Mouse (Mus musculus): ENCODE data around the gene Krtap27-1. TPM values are rescaled to one million over a fixed set of nuclear protein-coding genes. Genes with fewer than 3 reads are reported as not detected.

Krtap27-1 gene
- polyA plus RNA-seq, 1 experiment = not detected

GRCm38 (mm10) chr16:88696256-88696655, 24.8 kb upstream of the Krtap27-1 start:
- H3K27me3 ChIP-seq (ENCODE audit: control insufficient read depth, insufficient read depth, low read length) = no peaks in the 10 kb centered on the region
- WGBS = 78% methylated on average over 4 of the region's 4 CpGs
- H3K4me1 ChIP-seq (ENCODE audit: control insufficient read depth, insufficient read depth, insufficient read length) = no peaks in the 10 kb centered on the region; the same call in 1 of the 2 replicates
- no peaks in the 10 kb centered on the region for H3K36me3 ChIP-seq (ENCODE audit: control insufficient read depth, insufficient read depth, low read length)
- H3K27ac ChIP-seq (ENCODE audit: insufficient read depth, low read length) = no peak overlapping the region
- no peak for DNase-seq (ENCODE audit: low read depth in 1 of 2, low spot score in 2 of 2)
- TF ChIP-seq CTCF (IDR thresholded peaks at IDR 0.05; ENCODE audit: extremely low read depth, insufficient read depth, insufficient read length, insufficient replicate concordance) (no peak), POLR2A (IDR thresholded peaks at IDR 0.05; ENCODE audit: low read depth, low read length) (no peak)
- H3K4me3 ChIP-seq (ENCODE audit: extremely low read depth, insufficient read depth, insufficient read length) = no peak overlapping the region

- Histone ChIP-seq H3K27ac (ENCODE audit: insufficient read depth, low read length) (no peak overlapping the region), H3K27me3 (ENCODE audit: control insufficient read depth, insufficient read depth, low read length) (no peaks in the 10 kb centered on the region), H3K4me1 (ENCODE audit: control insufficient read depth, insufficient read depth, insufficient read length) (no peaks in the 10 kb centered on the region), H3K4me3 (ENCODE audit: extremely low read depth, insufficient read depth, insufficient read length) (no peak overlapping the region), H3K36me3 (ENCODE audit: control insufficient read depth, insufficient read depth, low read length) (no peaks in the 10 kb centered on the region)
- TF ChIP-seq POLR2A (IDR thresholded peaks at IDR 0.05; ENCODE audit: low read depth, low read length) (no peak), CTCF (IDR thresholded peaks at IDR 0.05; ENCODE audit: extremely low read depth, insufficient read depth, insufficient read length, insufficient replicate concordance) (no peak)
- 73% methylated on average over 2 of the region's 2 CpGs for WGBS
- no peak for DNase-seq (ENCODE audit: low read depth in 1 of 2, low spot score in 2 of 2)
Observed at GRCm38 (mm10) chr16:88681282-88681681, 9.8 kb upstream of the Krtap27-1 start.

GRCm38 (mm10) chr16:88679099-88679498, 7.6 kb upstream of the Krtap27-1 start:
- no peak for TF ChIP-seq POLR2A (IDR thresholded peaks at IDR 0.05; ENCODE audit: low read depth, low read length)
- TF ChIP-seq CTCF (IDR thresholded peaks at IDR 0.05; ENCODE audit: extremely low read depth, insufficient read depth, insufficient read length, insufficient replicate concordance) = no peak
- WGBS = 83% methylated on average over 6 of the region's 6 CpGs

GRCm38 (mm10) chr16:88657426-88657825, 14.0 kb downstream of the Krtap27-1 start:
- no peaks in the 10 kb centered on the region for H3K4me1 ChIP-seq (ENCODE audit: control insufficient read depth, insufficient read depth, insufficient read length)
- DNase-seq (ENCODE audit: low read depth in 1 of 2, low spot score in 2 of 2) = no peak
- H3K36me3 ChIP-seq (ENCODE audit: control insufficient read depth, insufficient read depth, low read length) = no peaks in the 10 kb centered on the region
- H3K27ac ChIP-seq (ENCODE audit: insufficient read depth, low read length) = no peak overlapping the region
- H3K27me3 ChIP-seq (ENCODE audit: control insufficient read depth, insufficient read depth, low read length) = no peaks in the 10 kb centered on the region
- H3K4me3 ChIP-seq (ENCODE audit: extremely low read depth, insufficient read depth, insufficient read length) = no peak overlapping the region
- 37% methylated on average over 1 of the region's 1 CpGs for WGBS
- no peak for TF ChIP-seq POLR2A (IDR thresholded peaks at IDR 0.05; ENCODE audit: low read depth, low read length)
- TF ChIP-seq CTCF (IDR thresholded peaks at IDR 0.05; ENCODE audit: extremely low read depth, insufficient read depth, insufficient read length, insufficient replicate concordance) = no peak

More at GRCm38 (mm10) chr16:88679099-88679498, 7.6 kb upstream of the Krtap27-1 start:
- no peak overlapping the region for H3K27ac ChIP-seq (ENCODE audit: insufficient read depth, low read length)
- no peaks in the 10 kb centered on the region for H3K36me3 ChIP-seq (ENCODE audit: control insufficient read depth, insufficient read depth, low read length)
- H3K4me3 ChIP-seq (ENCODE audit: extremely low read depth, insufficient read depth, insufficient read length) = no peak overlapping the region
- H3K4me1 ChIP-seq (ENCODE audit: control insufficient read depth, insufficient read depth, insufficient read length) = no peaks in the 10 kb centered on the region
- DNase-seq (ENCODE audit: low read depth in 1 of 2, low spot score in 2 of 2) = no peak
- H3K27me3 ChIP-seq (ENCODE audit: control insufficient read depth, insufficient read depth, low read length) = no peaks in the 10 kb centered on the region

GRCm38 (mm10) chr16:88651952-88652351, 19.5 kb downstream of the Krtap27-1 start:
- Histone ChIP-seq H3K36me3 (ENCODE audit: control insufficient read depth, insufficient read depth, low read length) (no peaks in the 10 kb centered on the region), H3K27ac (ENCODE audit: insufficient read depth, low read length) (no peak overlapping the region), H3K4me3 (ENCODE audit: extremely low read depth, insufficient read depth, insufficient read length) (no peak overlapping the region), H3K4me1 (ENCODE audit: control insufficient read depth, insufficient read depth, insufficient read length) (no peaks in the 10 kb centered on the region), H3K27me3 (ENCODE audit: control insufficient read depth, insufficient read depth, low read length) (no peaks in the 10 kb centered on the region)
- 52% methylated on average over 2 of the region's 2 CpGs for WGBS
- TF ChIP-seq CTCF (IDR thresholded peaks at IDR 0.05; ENCODE audit: extremely low read depth, insufficient read depth, insufficient read length, insufficient replicate concordance) (no peak), POLR2A (IDR thresholded peaks at IDR 0.05; ENCODE audit: low read depth, low read length) (no peak)
- DNase-seq (ENCODE audit: low read depth in 1 of 2, low spot score in 2 of 2) = no peak

- DNase-seq (ENCODE audit: low read depth in 1 of 2, low spot score in 2 of 2) = no peak
- WGBS = 74% methylated on average over 1 of the region's 1 CpGs
- Histone ChIP-seq H3K27me3 (ENCODE audit: control insufficient read depth, insufficient read depth, low read length) (no peaks in the 10 kb centered on the region), H3K4me1 (ENCODE audit: control insufficient read depth, insufficient read depth, insufficient read length) (no peaks in the 10 kb centered on the region), H3K4me3 (ENCODE audit: extremely low read depth, insufficient read depth, insufficient read length) (no peak overlapping the region), H3K27ac (ENCODE audit: insufficient read depth, low read length) (no peak overlapping the region), H3K36me3 (ENCODE audit: control insufficient read depth, insufficient read depth, low read length) (no peaks in the 10 kb centered on the region)
- TF ChIP-seq POLR2A (IDR thresholded peaks at IDR 0.05; ENCODE audit: low read depth, low read length) = no peak
- TF ChIP-seq CTCF (IDR thresholded peaks at IDR 0.05; ENCODE audit: extremely low read depth, insufficient read depth, insufficient read length, insufficient replicate concordance) = no peak
Observed at GRCm38 (mm10) chr16:88651082-88651481, 20.4 kb downstream of the Krtap27-1 start.

GRCm38 (mm10) chr16:88647358-88647846, 24.1 kb downstream of the Krtap27-1 start, which contains the start of gene Krtap26-1:
Gene Krtap26-1, minus strand, starts transcription at chr16:88647796.
- no peak for TF ChIP-seq POLR2A (IDR thresholded peaks at IDR 0.05; ENCODE audit: low read depth, low read length)
- TF ChIP-seq CTCF (IDR thresholded peaks at IDR 0.05; ENCODE audit: extremely low read depth, insufficient read depth, insufficient read length, insufficient replicate concordance) = no peak
- H3K4me1 ChIP-seq (ENCODE audit: control insufficient read depth, insufficient read depth, insufficient read length) = no peaks in the 10 kb centered on the region
- DNase-seq (ENCODE audit: low read depth in 1 of 2, low spot score in 2 of 2) = no peak
- no peaks in the 10 kb centered on the region for H3K36me3 ChIP-seq (ENCODE audit: control insufficient read depth, insufficient read depth, low read length)
- H3K27me3 ChIP-seq (ENCODE audit: control insufficient read depth, insufficient read depth, low read length) = no peaks in the 10 kb centered on the region
- 89% methylated on average over 10 of the region's 10 CpGs for WGBS
- H3K4me3 ChIP-seq (ENCODE audit: extremely low read depth, insufficient read depth, insufficient read length) = no peak within 1 kb of the TSS
- no peak within 1 kb of the TSS for H3K27ac ChIP-seq (ENCODE audit: insufficient read depth, low read length)
